Mouse (Mus musculus): ENCODE data around the gene Lgals2.

DNA sequence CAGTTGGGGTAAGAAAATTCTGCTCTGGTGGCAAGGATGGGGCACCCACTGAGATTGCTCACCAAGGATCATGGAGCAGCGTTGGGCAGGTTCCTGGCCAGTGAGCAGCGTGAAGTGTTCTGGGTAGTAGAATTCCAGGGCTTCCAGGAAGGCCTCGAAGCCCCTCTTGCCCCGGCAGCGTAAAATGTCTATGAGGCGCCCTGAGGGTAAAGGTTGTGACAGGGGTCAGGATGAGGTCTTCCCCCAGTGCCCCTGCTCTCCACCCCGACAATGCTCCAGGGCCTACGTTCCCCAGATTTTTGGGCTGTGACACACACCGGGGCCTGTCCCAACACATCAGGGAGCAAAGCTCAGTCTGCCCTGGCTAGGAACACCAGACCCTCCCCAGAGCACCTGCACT lies 53.8 kb downstream of the Lgals2 start:
- TF ChIP-seq CTCF (IDR thresholded peaks at IDR 0.05; ENCODE audit: control insufficient read depth, insufficient read depth, insufficient read length): no peak
- TF ChIP-seq MYOG (IDR thresholded peaks at IDR 0.05; ENCODE audit: control insufficient read depth, extremely low read depth, insufficient read length): no peak
- no peak for TF ChIP-seq MAX (IDR thresholded peaks at IDR 0.05)
- TF ChIP-seq MYOD1 (IDR thresholded peaks at IDR 0.05; ENCODE audit: control insufficient read depth, insufficient read length, low read depth): no peak
- TF ChIP-seq FOSL1 (IDR thresholded peaks at IDR 0.05; ENCODE audit: insufficient read depth, low read length, poor library complexity, severe bottlenecking): no peak
